Mouse (Mus musculus): ENCODE measurements around the gene Kctd5. TPM values are rescaled to one million over a fixed set of nuclear protein-coding genes. Genes with fewer than 3 reads are reported as not detected.

Gene Kctd5
- polyA plus RNA-seq, 1 experiment: 5.6 TPM

DNA sequence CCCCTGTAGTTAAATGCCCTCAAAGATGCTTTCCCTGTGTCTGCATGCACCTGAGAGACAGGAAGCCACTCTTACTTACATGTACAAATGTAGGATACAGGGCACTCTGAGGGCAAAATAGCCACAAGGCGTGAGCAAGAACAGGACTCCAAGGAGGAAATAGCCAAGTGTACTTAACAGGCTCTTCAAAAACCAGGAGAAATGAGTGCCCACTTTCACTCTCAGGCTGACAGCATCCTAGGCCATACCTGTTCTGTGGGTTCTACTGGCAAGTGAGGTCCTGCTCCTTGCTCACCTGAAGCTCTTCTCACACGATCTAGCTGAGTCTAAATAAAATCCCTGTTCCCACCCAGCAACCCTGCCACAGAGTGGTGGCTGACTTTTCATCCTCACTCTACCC, 3.8 kb upstream of the Kctd5 start:
- Histone ChIP-seq H3K36me3 (replicated peaks; ENCODE audit: low read length) (peaks cover 71% of the 10 kb centered on the region), H3K4me3 (replicated peaks) (no peak overlapping the region), H3K4me1 (peaks cover 9% of the 10 kb centered on the region), H3K27me3 (replicated peaks) (no peaks in the 10 kb centered on the region), H3K9me3 (no peaks in the 10 kb centered on the region)
- no peak for TF ChIP-seq GATA1 (IDR thresholded peaks at IDR 0.05; ENCODE audit: borderline replicate concordance, low read length)
- TF ChIP-seq FLI1 (IDR thresholded peaks at IDR 0.05; ENCODE audit: low read length): no peak

DNA sequence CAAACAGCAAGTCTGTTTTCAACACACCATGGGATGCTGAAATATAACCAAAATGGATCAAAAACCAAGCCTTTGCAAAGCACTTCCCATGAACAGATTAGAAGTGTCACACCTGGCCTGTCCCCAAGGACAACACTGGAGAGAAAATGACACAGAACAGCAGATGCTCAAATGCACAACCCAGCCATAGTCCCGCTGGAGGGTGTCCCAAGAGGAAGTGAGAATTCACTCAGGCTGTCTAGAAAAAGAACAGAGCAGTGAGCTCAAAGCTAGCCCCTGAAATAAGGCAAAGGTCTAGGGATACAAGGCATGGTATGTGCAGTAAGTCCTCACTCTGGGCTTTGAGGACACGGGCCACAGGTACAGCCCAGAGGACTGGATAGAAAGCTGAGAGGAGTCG, 3.8 kb downstream of the Kctd5 start:
- Histone ChIP-seq H3K36me3 (replicated peaks; ENCODE audit: low read length) (peaks cover 53% of the 10 kb centered on the region), H3K4me3 (replicated peaks) (no peak overlapping the region), H3K4me1 (peaks cover 42% of the 10 kb centered on the region), H3K27me3 (replicated peaks) (no peaks in the 10 kb centered on the region), H3K9me3 (no peaks in the 10 kb centered on the region)
- TF ChIP-seq FLI1 (IDR thresholded peaks at IDR 0.05; ENCODE audit: low read length) (no peak), GATA1 (IDR thresholded peaks at IDR 0.05; ENCODE audit: borderline replicate concordance, low read length) (no peak)

DNA sequence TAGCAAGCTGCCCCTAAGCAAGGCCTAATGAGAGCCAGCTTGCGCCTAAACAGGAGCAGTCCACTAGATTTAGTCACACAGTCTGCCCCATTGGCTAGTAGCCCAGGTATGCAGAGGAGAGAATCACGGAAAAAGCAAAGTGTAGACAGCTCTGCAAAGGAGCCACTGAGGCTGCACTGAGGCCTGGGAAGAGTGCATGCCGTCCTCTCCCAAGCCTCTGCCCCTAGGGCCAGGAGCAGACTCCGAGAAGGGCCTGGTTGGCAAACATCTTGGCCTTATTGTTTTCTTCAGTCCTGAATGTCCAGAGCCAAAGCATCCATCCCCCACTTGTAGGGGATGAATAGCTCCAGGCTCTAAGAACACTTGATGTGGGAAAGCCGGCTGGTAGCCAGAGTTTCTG, 5.0 kb downstream of the Kctd5 start:
- Histone ChIP-seq H3K4me3 (replicated peaks) (no peak overlapping the region), H3K36me3 (replicated peaks; ENCODE audit: low read length) (peaks cover 59% of the 10 kb centered on the region), H3K4me1 (peaks cover 54% of the 10 kb centered on the region), H3K9me3 (no peaks in the 10 kb centered on the region), H3K27me3 (replicated peaks) (no peaks in the 10 kb centered on the region)
- TF ChIP-seq GATA1 (IDR thresholded peaks at IDR 0.05; ENCODE audit: borderline replicate concordance, low read length) (no peak), FLI1 (IDR thresholded peaks at IDR 0.05; ENCODE audit: low read length) (no peak)

DNA sequence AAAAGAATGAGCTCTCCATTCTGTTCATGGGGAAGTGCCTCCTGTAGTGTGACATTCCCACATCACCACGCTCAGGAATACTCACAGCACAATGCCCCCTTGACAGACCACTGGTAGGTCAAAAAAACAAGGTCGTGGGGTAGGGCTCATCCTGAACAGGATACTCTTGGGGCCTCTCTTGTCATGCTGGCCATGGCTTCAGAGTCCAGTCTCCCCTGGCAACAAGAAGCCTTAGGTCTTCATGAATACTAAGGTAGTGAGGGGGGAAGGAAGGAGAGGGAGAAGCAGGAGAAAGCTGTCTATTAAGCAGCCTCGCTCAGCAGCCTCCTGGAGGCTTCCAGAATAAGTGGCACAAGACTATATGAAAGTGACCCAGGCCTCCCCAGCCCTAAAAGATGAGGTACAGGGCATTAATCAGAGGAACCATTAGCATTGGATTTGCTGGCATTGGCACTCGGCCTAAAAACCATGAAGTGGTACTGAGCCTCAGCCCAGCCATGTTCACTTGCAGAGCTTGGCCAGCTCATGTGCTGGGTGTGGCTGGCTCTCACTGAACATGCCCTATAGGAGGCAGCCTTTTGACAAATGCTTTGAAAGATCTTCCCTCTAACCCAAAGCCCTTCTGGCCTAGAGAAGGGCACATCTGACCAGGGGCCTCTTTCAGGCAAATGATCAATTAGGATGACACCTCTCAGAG, 10.7 kb downstream of the Kctd5 start:
- no peaks in the 10 kb centered on the region for H3K27me3 ChIP-seq (replicated peaks)
- H3K4me1 ChIP-seq: peaks cover 45% of the 10 kb centered on the region
- no peak for TF ChIP-seq FLI1 (IDR thresholded peaks at IDR 0.05; ENCODE audit: low read length)
- TF ChIP-seq GATA1 (IDR thresholded peaks at IDR 0.05; ENCODE audit: borderline replicate concordance, low read length): no peak
- H3K4me3 ChIP-seq (replicated peaks): no peak overlapping the region
- no peaks in the 10 kb centered on the region for H3K9me3 ChIP-seq
- H3K36me3 ChIP-seq (replicated peaks; ENCODE audit: low read length): peaks cover 81% of the 10 kb centered on the region

DNA sequence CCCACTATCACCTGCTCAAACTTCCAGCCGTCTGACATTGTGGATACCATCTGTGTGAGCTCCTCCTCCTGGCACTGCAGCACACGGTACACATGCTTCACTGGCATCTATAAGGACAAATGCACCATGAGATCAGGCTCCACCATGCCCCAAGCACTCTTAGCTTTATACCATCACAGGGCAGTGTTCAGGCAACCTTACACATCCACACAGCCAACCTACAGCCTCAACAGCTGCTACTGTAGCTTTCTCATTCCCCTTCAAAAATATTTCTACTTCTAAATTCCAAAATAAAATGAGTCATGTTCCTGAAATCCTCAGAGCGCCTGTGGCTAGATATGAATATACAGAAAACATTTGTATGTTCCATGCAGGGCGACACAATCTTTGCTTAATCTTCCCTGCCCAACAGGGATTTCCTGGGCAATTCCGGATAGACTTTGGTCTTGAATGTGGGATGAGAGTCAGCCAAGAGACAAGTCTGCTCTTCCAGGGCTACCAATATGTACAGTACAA, 15.5 kb downstream of the Kctd5 start:
- H3K36me3 ChIP-seq (replicated peaks; ENCODE audit: low read length): peaks cover 90% of the 10 kb centered on the region
- TF ChIP-seq GATA1 (IDR thresholded peaks at IDR 0.05; ENCODE audit: borderline replicate concordance, low read length): no peak
- TF ChIP-seq FLI1 (IDR thresholded peaks at IDR 0.05; ENCODE audit: low read length): no peak
- H3K9me3 ChIP-seq: no peaks in the 10 kb centered on the region
- H3K27me3 ChIP-seq (replicated peaks): no peaks in the 10 kb centered on the region
- peaks cover 30% of the 10 kb centered on the region for H3K4me1 ChIP-seq
- no peak overlapping the region for H3K4me3 ChIP-seq (replicated peaks)

DNA sequence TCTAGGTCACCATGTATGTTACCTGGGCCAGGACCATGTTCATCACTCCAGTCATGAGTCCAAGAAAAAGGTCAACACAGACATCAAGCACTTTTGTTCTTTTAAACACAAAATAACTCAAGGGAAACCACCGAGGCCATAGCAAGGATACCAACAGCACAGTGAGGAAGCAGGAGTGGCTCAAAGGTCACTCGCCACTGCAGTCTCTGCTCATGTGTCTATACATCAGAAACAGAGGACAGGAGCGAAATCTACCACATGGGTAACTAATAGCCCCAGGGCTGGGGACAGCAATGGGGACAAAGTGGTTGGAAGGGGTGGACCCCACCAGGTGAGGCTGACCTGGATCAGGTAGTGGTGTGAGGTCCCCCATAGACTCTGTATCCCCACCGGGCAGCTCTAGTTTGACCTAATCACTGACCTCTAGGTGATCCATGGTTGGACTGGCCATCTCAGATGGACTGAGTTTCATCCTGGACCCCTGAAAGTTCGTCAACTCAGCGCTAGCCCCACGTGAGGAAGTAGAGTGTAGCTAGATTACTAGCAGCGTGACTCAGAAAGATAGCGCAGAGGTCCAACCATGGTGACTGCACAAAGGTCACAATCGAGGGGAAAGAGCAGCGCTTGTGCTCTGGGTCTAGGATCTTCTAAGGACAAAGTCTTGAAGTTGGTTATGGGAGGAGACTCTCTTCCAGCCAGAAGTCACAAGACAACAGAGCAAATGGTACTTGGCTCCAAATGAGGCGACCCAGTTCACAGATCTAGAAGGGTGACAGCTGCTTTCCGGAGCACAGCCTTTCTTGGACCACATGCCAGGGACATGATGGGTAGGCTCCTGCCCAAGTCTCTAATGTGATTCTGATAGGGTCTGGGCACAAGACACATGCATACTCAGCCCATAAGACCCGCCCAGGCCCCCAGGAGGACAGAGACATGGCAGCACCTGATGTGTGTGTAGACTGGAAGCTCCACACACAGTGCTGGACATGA, 16.4 kb downstream of the Kctd5 start:
- peaks cover 90% of the 10 kb centered on the region for H3K36me3 ChIP-seq (replicated peaks; ENCODE audit: low read length)
- H3K27me3 ChIP-seq (replicated peaks): no peaks in the 10 kb centered on the region
- TF ChIP-seq GATA1 (IDR thresholded peaks at IDR 0.05; ENCODE audit: borderline replicate concordance, low read length): no peak
- peaks cover 22% of the 10 kb centered on the region for H3K4me1 ChIP-seq
- H3K9me3 ChIP-seq: no peaks in the 10 kb centered on the region
- H3K4me3 ChIP-seq (replicated peaks): no peak overlapping the region

DNA sequence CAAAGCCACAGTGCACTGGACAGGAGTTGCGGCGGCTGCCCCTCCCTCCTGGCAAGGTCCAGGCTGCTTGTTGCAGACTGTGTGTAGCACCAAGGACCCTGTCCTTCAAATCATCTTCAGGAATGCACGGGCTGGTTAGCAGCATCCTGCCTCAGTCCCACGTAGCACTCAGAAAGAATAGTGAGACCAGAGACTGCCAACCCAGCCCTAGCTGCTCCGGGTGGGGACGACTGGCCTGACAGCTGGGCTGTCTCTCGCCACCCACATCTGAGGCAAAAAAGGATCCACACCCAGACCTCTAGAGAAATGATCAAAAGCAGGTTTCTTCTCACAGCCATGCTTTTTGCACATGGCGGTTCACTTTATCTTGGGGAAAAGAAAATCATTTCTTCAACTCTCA, 24.3 kb downstream of the Kctd5 start:
- TF ChIP-seq FLI1 (IDR thresholded peaks at IDR 0.05; ENCODE audit: low read length) (no peak), GATA1 (IDR thresholded peaks at IDR 0.05; ENCODE audit: borderline replicate concordance, low read length) (no peak)
- Histone ChIP-seq H3K36me3 (replicated peaks; ENCODE audit: low read length) (peaks cover 70% of the 10 kb centered on the region), H3K4me3 (replicated peaks) (no peak overlapping the region), H3K27me3 (replicated peaks) (peaks cover 2% of the 10 kb centered on the region), H3K9me3 (no peaks in the 10 kb centered on the region), H3K4me1 (peaks cover 15% of the 10 kb centered on the region)

DNA sequence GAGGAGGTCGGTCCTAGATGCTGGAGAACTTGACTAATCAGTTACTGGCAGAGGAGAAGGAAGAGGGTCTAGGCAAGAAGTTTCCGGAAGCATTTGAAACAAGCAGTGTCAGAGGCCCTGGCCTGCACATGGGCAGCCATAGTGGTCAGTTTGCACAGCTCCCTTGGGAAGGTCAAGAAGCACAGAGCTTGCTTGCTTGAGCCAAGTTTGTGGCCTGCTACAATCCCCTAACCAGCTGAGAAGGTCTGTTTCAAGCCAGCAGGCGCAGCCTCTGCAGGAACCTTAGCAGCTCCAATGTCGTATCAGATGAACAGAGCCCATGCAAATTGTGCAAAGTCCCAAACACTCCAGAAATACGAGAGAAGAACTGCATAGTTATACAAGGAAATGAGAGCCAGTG, 25.2 kb downstream of the Kctd5 start:
- no peak overlapping the region for H3K4me3 ChIP-seq (replicated peaks)
- TF ChIP-seq FLI1 (IDR thresholded peaks at IDR 0.05; ENCODE audit: low read length) (no peak), GATA1 (IDR thresholded peaks at IDR 0.05; ENCODE audit: borderline replicate concordance, low read length) (no peak)
- H3K4me1 ChIP-seq: peaks cover 7% of the 10 kb centered on the region
- H3K36me3 ChIP-seq (replicated peaks; ENCODE audit: low read length): peaks cover 60% of the 10 kb centered on the region
- H3K27me3 ChIP-seq (replicated peaks): peaks cover 2% of the 10 kb centered on the region
- H3K9me3 ChIP-seq: no peaks in the 10 kb centered on the region

DNA sequence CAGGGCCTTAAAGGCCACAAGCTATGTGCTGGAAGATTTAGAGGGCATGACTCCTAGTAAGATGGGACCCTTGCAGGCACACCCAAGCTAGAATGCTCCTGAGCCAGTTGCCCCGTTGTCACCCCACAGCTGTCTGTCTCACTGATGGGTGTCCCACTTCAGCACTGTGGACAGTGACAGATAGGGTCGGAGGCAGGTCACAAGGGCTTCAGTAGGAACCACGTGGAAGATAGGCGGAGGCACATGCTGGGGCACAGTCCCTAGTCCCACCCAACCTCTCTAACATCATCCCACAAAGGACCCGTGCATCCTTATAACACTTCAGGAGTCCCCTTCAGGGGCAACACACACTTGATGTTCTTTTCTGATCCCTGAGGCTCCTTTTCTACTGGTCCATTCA, 27.3 kb downstream of the Kctd5 start:
- H3K4me3 ChIP-seq (replicated peaks): no peak overlapping the region
- H3K27me3 ChIP-seq (replicated peaks): peaks cover 5% of the 10 kb centered on the region
- H3K36me3 ChIP-seq (replicated peaks; ENCODE audit: low read length): peaks cover 42% of the 10 kb centered on the region
- no peaks in the 10 kb centered on the region for H3K9me3 ChIP-seq
- TF ChIP-seq FLI1 (IDR thresholded peaks at IDR 0.05; ENCODE audit: low read length): no peak
- TF ChIP-seq GATA1 (IDR thresholded peaks at IDR 0.05; ENCODE audit: borderline replicate concordance, low read length): no peak
- peaks cover 4% of the 10 kb centered on the region; the same call in 1 of the 2 replicates for H3K4me1 ChIP-seq

DNA sequence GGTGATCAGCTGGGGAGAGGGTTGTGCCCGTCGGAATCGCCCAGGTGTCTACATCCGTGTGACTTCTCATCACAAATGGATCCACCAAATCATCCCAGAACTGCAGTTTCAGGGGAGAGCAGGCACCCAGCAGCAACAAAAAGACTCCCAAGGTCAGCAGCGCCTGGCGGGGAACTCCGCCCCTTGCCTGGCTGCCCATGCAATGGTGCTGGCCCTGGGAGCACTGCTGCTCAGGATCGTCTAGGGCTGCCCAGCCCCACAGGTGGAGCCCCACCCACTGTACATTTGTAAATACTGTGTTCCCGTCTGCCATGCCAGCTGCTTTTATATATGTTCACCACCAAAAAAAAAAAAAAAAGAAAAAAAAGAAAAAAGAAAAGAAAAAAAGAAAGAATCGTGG, 27.7 kb downstream of the Kctd5 start:
- H3K9me3 ChIP-seq: peaks cover 4% of the 10 kb centered on the region; the same call in 1 of the 2 replicates
- H3K4me1 ChIP-seq: peaks cover 4% of the 10 kb centered on the region; the same call in 1 of the 2 replicates
- H3K4me3 ChIP-seq (replicated peaks): no peak overlapping the region
- peaks cover 38% of the 10 kb centered on the region for H3K36me3 ChIP-seq (replicated peaks; ENCODE audit: low read length)
- TF ChIP-seq FLI1 (IDR thresholded peaks at IDR 0.05; ENCODE audit: low read length): no peak
- TF ChIP-seq GATA1 (IDR thresholded peaks at IDR 0.05; ENCODE audit: borderline replicate concordance, low read length): no peak
- peaks cover 9% of the 10 kb centered on the region for H3K27me3 ChIP-seq (replicated peaks)
